Mouse (Mus musculus) heart, postnatal 14 days (tissue): ENCODE data around the gene Cd99l2. TPM values are rescaled to one million over a fixed set of nuclear protein-coding genes. Genes with fewer than 3 reads are reported as not detected.
"Not testable (repeated sequence)": the region's sequence is repeated elsewhere in the genome, so short reads cannot be mapped to it uniquely, and the experiment has no call there.

Experiments
- DNase-seq, 2 experiments: peaks; one replicate each; pipeline ENCODE4 v3.0.0; 2021 to 2022
- intact Hi-C: fragments of 180-260 bp; cut with DNase I; formaldehyde crosslinking; loops from one replicate; pipeline ENCODE4 v1.15.1; 2025
- long read RNA-seq, 2 experiments: library from polyadenylated mRNA; stranded (forward); transcript quantifications; one replicate each; pipeline ENCODE4 v2.0.0; 2021
- total RNA-seq, 2 experiments: library from RNA; stranded (reverse); gene quantifications; 2 replicates each; pipeline ENCODE4 v1.2.3; 2021

Gene Cd99l2
- total RNA-seq = 10 to 100 TPM; 48.6 to 53.6 TPM
- long read RNA-seq, experiment 1, transcript Cd99l2-202 (9 exons, 3,327 nt) = major isoform, 22 of 54 reads
- long read RNA-seq, experiment 1, transcript Cd99l2-201 (10 exons, 3,600 nt) = minor isoform, 18 of 54 reads
- long read RNA-seq, experiment 1, partial matches to known transcripts = 1 of 54 reads
- long read RNA-seq, experiment 1, other reads (novel, unspliced or antisense) = 13 of 54 reads
- long read RNA-seq, experiment 2, transcript Cd99l2-202 (9 exons, 3,327 nt) = minor isoform, 15 of 46 reads
- long read RNA-seq, experiment 2, transcript Cd99l2-201 (10 exons, 3,600 nt) = major isoform, 17 of 46 reads
- long read RNA-seq, experiment 2, partial matches to known transcripts = 4 of 46 reads
- long read RNA-seq, experiment 2, other reads (novel, unspliced or antisense) = 10 of 46 reads

GRCm38 (mm10) chrX:71492634-71493278, at the start of gene Cd99l2:
Gene Cd99l2, minus strand, starts transcription at chrX:71492849.
- DNase-seq = peak; percentile 87
- intact Hi-C loops = no loop called here

- peak in 1 of 2 experiments; percentile 37 for DNase-seq
Measured at GRCm38 (mm10) chrX:71540821-71541510, 48.3 kb upstream of the Cd99l2 start.

GRCm38 (mm10) chrX:71537791-71538190, 45.1 kb upstream of the Cd99l2 start:
- intact Hi-C loops = no loop called here
- no peak for DNase-seq

More at GRCm38 (mm10) chrX:71540821-71541510, 48.3 kb upstream of the Cd99l2 start:
- intact Hi-C loops = no loop called here

GRCm38 (mm10) chrX:71534102-71534501, 41.5 kb upstream of the Cd99l2 start:
- no peak for DNase-seq
- intact Hi-C loops = no loop called here

- intact Hi-C loops = no loop called here
- DNase-seq = no peak
Measured at GRCm38 (mm10) chrX:71532635-71533034, 40.0 kb upstream of the Cd99l2 start.

- DNase-seq = no peak
- intact Hi-C loops = no loop called here
Measured at GRCm38 (mm10) chrX:71528646-71529045, 36.0 kb upstream of the Cd99l2 start.

- no peak for DNase-seq
- intact Hi-C loops = no loop called here
Measured at GRCm38 (mm10) chrX:71528150-71528549, 35.5 kb upstream of the Cd99l2 start.

- intact Hi-C loops = no loop called here
- DNase-seq = no peak
Measured at GRCm38 (mm10) chrX:71527461-71527860, 34.8 kb upstream of the Cd99l2 start.

- intact Hi-C loops = no loop called here
- DNase-seq = no peak
Measured at GRCm38 (mm10) chrX:71525593-71526299, 33.1 kb upstream of the Cd99l2 start.

GRCm38 (mm10) chrX:71524310-71524709, 31.7 kb upstream of the Cd99l2 start:
- no peak for DNase-seq

GRCm38 (mm10) chrX:71522889-71523288, 30.2 kb upstream of the Cd99l2 start:
- no peak for DNase-seq
- intact Hi-C loops = no loop called here

More at GRCm38 (mm10) chrX:71524310-71524709, 31.7 kb upstream of the Cd99l2 start:
- intact Hi-C loops = no loop called here

- intact Hi-C loops = no loop called here
- no peak for DNase-seq
Measured at GRCm38 (mm10) chrX:71519252-71519651, 26.6 kb upstream of the Cd99l2 start.

GRCm38 (mm10) chrX:71506591-71506990, 13.9 kb upstream of the Cd99l2 start:
- DNase-seq, intact Hi-C loops: not testable (repeated sequence)

GRCm38 (mm10) chrX:71493279-71493656, 619 bp upstream of the Cd99l2 start:
- intact Hi-C loops = no loop called here
- peak; percentile 25 to 38 for DNase-seq

- intact Hi-C loops = no loop called here
- DNase-seq = no peak
Measured at GRCm38 (mm10) chrX:71491931-71492633, 567 bp downstream of the Cd99l2 start.

- DNase-seq = no peak
- intact Hi-C loops = no loop called here
Measured at GRCm38 (mm10) chrX:71489353-71489752, 3.3 kb downstream of the Cd99l2 start.

- intact Hi-C loops = no loop called here
- no peak for DNase-seq
Measured at GRCm38 (mm10) chrX:71482244-71482643, 10.4 kb downstream of the Cd99l2 start.

- intact Hi-C loops = no loop called here
- DNase-seq = no peak
Measured at GRCm38 (mm10) chrX:71475992-71476391, 16.7 kb downstream of the Cd99l2 start.

GRCm38 (mm10) chrX:71475497-71475896, 17.2 kb downstream of the Cd99l2 start:
- DNase-seq = no peak
- intact Hi-C loops = no loop called here

GRCm38 (mm10) chrX:71475084-71475483, 17.6 kb downstream of the Cd99l2 start:
- no peak for DNase-seq
- intact Hi-C loops = no loop called here
